Mouse (Mus musculus): ENCODE data around the gene Slit3.

Slit3 gene

DNA sequence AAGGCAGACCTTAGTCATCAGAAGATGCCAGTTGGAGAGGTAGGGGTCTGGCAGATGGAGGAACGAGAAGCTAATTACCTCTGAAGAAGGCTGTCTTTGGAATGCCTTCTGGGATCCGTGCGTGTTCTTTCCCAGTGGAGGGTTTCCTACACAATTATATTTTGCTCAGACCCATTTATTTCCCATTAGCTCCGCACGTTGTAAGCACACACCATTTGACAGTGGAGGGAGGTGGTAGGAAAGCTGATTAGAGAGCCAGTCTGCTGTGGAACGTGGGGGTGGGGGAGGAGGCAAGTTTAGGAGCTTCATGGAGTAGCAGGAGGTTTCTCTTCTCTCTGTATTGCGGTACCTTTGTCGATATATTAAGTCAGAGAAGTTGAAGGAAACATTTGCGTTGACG, 530.3 kb downstream of the Slit3 start:
- in situ Hi-C loops (cut with MboI; ENCODE audit: low pct_unique_long_range_greater_than_20kb in 1 of 2, low sequenced_read_pairs in 2 of 2, unreplicated experiment in 1 of 2): loop anchor here (25.0 kb wide), 3 partner anchors 189 to 539 kb away; partner anchors contain the start of gene Slit3 (in 1 of the 2)

DNA sequence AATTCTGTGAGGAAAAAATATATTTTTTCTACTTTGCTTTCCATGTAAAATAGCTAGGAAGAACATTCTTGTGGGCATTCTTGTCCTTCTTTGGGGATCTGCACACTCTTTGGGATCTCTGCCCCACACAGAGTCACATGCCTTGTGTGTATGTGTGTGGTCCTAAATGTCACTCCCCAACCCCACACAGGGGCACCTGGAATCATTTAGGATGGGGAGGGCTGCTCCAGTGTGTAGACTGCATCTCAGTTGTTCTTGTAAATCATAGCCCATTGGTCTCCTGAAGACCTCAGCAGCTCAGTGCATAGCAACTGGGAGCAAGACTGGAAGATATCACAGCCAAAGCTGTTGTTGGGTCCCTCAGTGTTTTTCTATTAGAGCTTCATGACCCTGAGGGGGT, 534.8 kb downstream of the Slit3 start:
- in situ Hi-C loops (cut with MboI; ENCODE audit: low pct_unique_long_range_greater_than_20kb in 1 of 2, low sequenced_read_pairs in 2 of 2, unreplicated experiment in 1 of 2): loop anchor here (25.0 kb wide), 3 partner anchors 194 to 544 kb away; partner anchors contain the start of gene Slit3 (in 1 of the 2)

DNA sequence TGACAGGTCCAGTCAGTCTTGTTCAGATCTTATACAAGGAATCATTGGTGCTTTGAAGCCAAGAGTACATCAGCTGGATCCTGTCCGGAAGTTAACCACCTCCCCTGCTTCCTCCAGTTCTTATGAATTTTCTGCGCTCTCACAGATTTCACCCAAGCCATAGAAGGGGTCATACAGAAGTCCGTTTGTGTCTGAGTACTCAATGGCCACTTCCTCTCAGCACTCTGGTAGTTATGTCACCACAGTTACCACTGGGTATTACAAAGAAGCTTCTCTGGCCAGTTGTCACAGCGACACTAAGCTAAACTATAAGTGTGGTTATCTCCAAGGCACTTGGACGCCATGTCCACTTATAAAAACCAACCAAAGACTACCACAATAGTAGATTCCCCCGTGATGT, 536.6 kb downstream of the Slit3 start:
- in situ Hi-C loops (cut with MboI; ENCODE audit: low pct_unique_long_range_greater_than_20kb in 1 of 2, low sequenced_read_pairs in 2 of 2, unreplicated experiment in 1 of 2): loop anchor here (25.0 kb wide), 3 partner anchors 195 to 545 kb away; partner anchors contain the start of gene Slit3 (in 1 of the 2)

DNA sequence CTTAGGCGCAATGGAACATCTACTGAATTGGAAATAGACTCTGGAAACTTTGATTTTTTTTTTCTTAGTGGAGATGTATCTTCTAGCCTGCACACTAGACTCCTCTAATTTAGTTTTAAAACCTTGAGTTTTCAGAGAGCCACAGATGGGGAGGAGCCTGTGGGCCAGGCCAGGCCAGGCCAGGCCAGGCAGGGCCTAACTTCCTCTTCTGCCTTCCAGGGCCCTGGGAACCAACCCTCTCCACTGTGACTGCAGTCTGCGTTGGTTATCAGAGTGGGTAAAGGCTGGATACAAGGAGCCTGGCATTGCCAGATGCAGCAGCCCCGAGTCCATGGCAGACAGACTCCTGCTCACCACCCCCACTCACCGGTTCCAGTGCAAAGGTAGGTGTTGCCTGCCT, 539.9 kb downstream of the Slit3 start:
- in situ Hi-C loops (cut with MboI; ENCODE audit: low pct_unique_long_range_greater_than_20kb in 1 of 2, low sequenced_read_pairs in 2 of 2, unreplicated experiment in 1 of 2): loop anchor here (10.0 to 25.0 kb wide), 4 partner anchors 199 to 549 kb away; partner anchors contain the start of gene Slit3 (in 1 of the 2)

DNA sequence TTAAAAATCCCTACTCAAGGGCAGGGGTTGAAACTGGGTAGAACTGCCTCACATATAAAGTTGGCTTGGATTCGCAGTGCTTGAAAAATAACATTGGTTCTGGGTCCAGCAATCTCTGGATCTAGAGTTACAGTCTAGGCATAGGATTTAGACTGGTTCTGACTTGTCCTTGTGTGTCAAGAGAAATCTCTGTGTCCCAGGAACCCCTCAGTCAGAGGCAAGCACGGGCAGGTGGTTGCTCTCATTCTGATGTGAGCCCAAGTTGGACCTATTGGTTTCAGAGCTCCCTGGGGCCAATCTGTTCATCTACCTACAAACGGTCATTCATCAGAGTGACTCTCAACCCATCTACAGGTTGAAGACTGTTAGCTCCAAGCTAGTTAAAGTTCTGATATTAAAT, 541.9 kb downstream of the Slit3 start:
- in situ Hi-C loops (cut with MboI; ENCODE audit: low pct_unique_long_range_greater_than_20kb in 1 of 2, low sequenced_read_pairs in 2 of 2, unreplicated experiment in 1 of 2): loop anchor here (10.0 to 25.0 kb wide), 4 partner anchors 201 to 551 kb away; partner anchors contain the start of gene Slit3 (in 1 of the 2)

DNA sequence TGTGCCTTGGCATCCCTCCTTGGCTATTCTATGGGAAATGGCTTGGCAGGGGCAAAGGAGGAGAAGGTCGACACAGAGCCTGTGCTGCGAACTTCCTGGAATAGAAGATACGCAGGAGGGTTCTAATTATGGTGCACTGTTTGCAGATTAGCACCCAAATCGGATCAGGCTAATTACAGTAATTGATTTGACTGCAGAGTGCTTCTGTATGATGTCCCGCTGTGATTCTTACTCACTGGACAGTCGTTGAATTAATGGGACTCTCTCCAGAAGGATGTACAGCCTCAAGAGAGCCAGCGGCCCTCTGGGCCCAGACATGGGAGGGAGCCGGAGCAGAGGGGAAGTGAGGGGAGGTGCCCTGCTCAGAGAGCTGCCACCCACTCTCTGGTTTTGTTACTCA, 542.6 kb downstream of the Slit3 start:
- in situ Hi-C loops (cut with MboI; ENCODE audit: low pct_unique_long_range_greater_than_20kb in 1 of 2, low sequenced_read_pairs in 2 of 2, unreplicated experiment in 1 of 2): loop anchor here (10.0 to 25.0 kb wide), 4 partner anchors 201 to 551 kb away; partner anchors contain the start of gene Slit3 (in 1 of the 2)

- in situ Hi-C loops (cut with MboI; ENCODE audit: low pct_unique_long_range_greater_than_20kb in 1 of 2, low sequenced_read_pairs in 2 of 2, unreplicated experiment in 1 of 2): loop anchor here (5.0 to 25.0 kb wide), 5 partner anchors 203 to 553 kb away; partner anchors contain the start of gene Slit3 (in 1 of the 2)
Measured at GRCm38 (mm10) chr11:35664991-35665390, 544.0 kb downstream of the Slit3 start.

DNA sequence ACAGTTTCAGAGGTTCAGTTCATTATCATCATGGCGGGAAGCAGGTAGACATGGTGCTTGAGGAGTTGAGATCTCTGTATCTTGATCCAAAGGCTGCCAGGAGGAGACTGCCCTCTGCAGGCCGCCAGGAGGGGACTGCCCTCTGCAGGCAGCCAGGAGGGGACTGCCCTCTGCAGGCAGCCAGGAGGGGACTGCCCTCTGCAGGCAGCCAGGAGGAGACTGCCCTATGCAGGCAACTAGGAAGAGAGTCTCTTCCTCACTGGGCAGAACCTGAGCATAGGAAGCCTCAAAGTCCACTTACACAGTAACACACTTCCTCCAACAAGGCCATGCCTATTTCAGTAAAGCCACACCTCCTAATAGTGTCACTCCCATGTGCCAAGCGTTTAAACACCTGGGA, 546.4 kb downstream of the Slit3 start:
- in situ Hi-C loops (cut with MboI; ENCODE audit: low pct_unique_long_range_greater_than_20kb in 1 of 2, low sequenced_read_pairs in 2 of 2, unreplicated experiment in 1 of 2): loop anchor here (5.0 to 25.0 kb wide), 5 partner anchors 205 to 555 kb away; partner anchors contain the start of gene Slit3 (in 1 of the 2)

- in situ Hi-C loops (cut with MboI; ENCODE audit: low pct_unique_long_range_greater_than_20kb in 1 of 2, low sequenced_read_pairs in 2 of 2, unreplicated experiment in 1 of 2): loop anchor here (5.0 to 25.0 kb wide), 5 partner anchors 206 to 556 kb away; partner anchors contain the start of gene Slit3 (in 1 of the 2)
Measured at GRCm38 (mm10) chr11:35668138-35668537, 547.1 kb downstream of the Slit3 start.

GRCm38 (mm10) chr11:35668750-35669149, 547.7 kb downstream of the Slit3 start:
- in situ Hi-C loops (cut with MboI; ENCODE audit: low pct_unique_long_range_greater_than_20kb in 1 of 2, low sequenced_read_pairs in 2 of 2, unreplicated experiment in 1 of 2): loop anchor here (5.0 to 25.0 kb wide), 5 partner anchors 206 to 556 kb away; partner anchors contain the start of gene Slit3 (in 1 of the 2)

DNA sequence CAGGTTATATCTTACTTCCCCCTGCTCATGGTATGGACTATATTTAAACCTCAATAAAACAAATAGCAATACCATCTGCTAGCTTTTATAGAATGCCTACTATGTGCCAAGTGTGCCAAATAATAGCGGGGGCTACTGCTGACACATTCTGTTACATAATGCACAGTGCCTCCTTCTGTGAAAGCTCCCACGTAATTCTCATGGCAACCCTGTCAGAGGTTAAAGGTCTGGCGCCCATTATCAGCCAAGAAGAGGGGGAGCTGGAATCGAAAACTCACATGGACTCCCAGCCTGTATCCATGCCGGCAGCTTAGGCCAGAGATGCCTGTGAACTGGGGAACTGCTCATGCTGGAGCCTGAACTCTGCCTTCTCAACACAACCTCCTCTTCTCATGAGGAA, 548.5 kb downstream of the Slit3 start:
- in situ Hi-C loops (cut with MboI; ENCODE audit: low pct_unique_long_range_greater_than_20kb in 1 of 2, low sequenced_read_pairs in 2 of 2, unreplicated experiment in 1 of 2): loop anchor here (5.0 to 25.0 kb wide), 5 partner anchors 207 to 557 kb away; partner anchors contain the start of gene Slit3 (in 1 of the 2)

DNA sequence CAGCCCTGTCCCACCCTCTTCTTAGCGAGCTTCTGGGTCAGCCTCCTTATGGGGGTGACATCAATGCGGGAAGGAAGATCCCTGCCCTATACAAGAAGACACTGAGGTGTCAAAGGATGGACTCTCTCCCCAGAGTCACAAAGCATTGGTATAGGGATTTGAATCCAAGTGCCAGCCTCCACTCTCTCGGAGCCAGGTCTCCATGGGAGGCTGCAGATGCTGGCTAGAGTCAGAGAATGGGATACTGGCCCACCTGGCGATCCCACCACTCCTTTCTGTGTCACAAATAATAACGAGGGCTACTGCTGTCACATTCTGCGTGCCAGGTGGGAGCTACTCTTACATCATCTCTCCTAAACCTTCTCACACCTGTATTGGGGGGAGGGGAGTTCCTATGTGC, 549.2 kb downstream of the Slit3 start:
- in situ Hi-C loops (cut with MboI; ENCODE audit: low pct_unique_long_range_greater_than_20kb in 1 of 2, low sequenced_read_pairs in 2 of 2, unreplicated experiment in 1 of 2): loop anchor here (25.0 kb wide), 3 partner anchors 208 to 558 kb away; partner anchors contain the start of gene Slit3 (in 1 of the 2)

DNA sequence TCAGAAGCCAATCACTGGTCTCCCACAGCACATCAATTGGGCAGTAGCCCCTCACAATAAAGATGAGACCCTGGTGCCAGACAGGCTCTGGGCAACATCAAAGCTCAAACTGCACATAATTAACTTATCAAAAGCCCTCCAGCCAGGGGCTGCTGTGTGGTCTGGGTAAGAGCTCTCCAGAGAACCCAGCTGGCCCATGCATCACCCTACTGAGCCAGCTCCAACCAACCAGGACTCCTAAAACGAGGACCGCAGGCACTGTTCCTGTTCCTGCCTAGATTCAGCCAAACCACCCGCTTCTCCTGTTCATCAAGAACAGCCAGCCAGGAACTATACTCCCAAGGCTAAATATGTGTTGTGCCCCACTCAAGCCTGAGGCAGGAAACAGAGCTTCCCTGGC, 549.7 kb downstream of the Slit3 start:
- in situ Hi-C loops (cut with MboI; ENCODE audit: low pct_unique_long_range_greater_than_20kb in 1 of 2, low sequenced_read_pairs in 2 of 2, unreplicated experiment in 1 of 2): loop anchor here (25.0 kb wide), 3 partner anchors 208 to 558 kb away; partner anchors contain the start of gene Slit3 (in 1 of the 2)

DNA sequence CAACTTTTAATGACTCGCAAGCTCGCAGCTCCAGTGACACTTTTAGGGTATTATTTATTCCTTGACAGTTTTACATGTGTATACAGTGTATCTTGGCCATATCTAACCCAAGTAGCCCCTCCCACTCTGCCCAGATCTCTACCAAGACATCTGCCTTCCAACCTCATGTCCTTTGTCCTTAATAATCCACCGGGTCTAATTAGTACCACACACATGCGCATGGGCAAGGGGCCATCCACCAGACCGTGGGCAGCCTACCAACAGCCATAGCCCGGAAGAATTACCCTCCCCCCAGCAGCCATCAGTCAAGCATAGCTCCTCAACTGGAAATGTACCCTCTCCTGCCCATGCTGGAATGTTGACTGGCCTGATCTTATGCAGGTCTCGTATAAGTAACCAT, 552.0 kb downstream of the Slit3 start:
- in situ Hi-C loops (cut with MboI; ENCODE audit: low pct_unique_long_range_greater_than_20kb in 1 of 2, low sequenced_read_pairs in 2 of 2, unreplicated experiment in 1 of 2): loop anchor here (25.0 kb wide), 3 partner anchors 211 to 561 kb away; partner anchors contain the start of gene Slit3 (in 1 of the 2)

- in situ Hi-C loops (cut with MboI; ENCODE audit: low pct_unique_long_range_greater_than_20kb in 1 of 2, low sequenced_read_pairs in 2 of 2, unreplicated experiment in 1 of 2): loop anchor here (25.0 kb wide), 3 partner anchors 212 to 562 kb away; partner anchors contain the start of gene Slit3 (in 1 of the 2)
Measured at GRCm38 (mm10) chr11:35674242-35674641, 553.2 kb downstream of the Slit3 start.

DNA sequence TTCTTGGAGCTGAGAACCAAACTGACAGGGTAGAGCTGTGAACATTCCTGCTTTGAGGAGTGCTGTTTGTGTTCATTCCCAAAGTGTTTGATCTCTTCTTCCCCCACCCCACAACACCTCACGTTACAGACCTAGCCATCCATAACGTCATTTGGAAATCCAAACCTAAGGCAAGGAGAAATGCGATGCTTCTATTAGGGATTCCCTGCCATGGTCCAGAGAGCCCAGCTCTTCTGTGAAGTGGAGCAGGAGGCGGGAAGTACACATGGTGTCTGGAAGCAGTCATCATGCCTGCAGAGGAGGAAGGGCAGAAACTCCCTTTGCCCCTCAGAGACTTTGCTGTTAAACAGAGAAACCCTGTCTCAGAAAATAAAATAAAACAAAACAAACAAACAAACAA, 555.7 kb downstream of the Slit3 start:
- in situ Hi-C loops (cut with MboI; ENCODE audit: low pct_unique_long_range_greater_than_20kb in 1 of 2, low sequenced_read_pairs in 2 of 2, unreplicated experiment in 1 of 2): loop anchor here in 1 of 2 experiments (25.0 kb wide), 1 partner anchor 839 kb away; the partner anchor contains the start of gene Spdl1

DNA sequence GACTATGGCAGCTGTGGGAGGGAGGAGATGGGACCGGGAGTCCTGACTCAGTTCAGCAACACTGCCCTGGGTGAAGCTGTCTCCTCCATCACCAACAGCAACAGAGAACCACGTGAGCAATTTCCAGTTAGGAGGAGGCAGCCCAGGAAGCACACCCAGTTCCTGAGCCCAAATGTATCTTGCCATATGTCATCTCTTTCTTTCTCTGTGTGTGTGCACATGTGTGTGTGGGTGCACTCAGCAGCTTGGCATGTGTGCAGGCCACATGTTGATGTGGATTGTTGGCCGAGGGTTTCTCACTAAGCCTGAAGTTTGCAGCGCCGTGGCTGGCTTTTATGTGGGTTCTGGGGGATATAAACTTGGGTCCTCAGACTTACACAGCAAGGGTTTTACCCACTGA, 559.0 kb downstream of the Slit3 start:
- in situ Hi-C loops (cut with MboI; ENCODE audit: low pct_unique_long_range_greater_than_20kb in 1 of 2, low sequenced_read_pairs in 2 of 2, unreplicated experiment in 1 of 2): loop anchor here in 1 of 2 experiments (25.0 kb wide), 1 partner anchor 843 kb away; the partner anchor contains the start of gene Spdl1

GRCm38 (mm10) chr11:35687316-35687715, 566.3 kb downstream of the Slit3 start:
- in situ Hi-C loops (cut with MboI; ENCODE audit: low pct_unique_long_range_greater_than_20kb in 1 of 2, low sequenced_read_pairs in 2 of 2, unreplicated experiment in 1 of 2): loop anchor here in 1 of 2 experiments (25.0 kb wide), 1 partner anchor 850 kb away; the partner anchor contains the start of gene Spdl1

DNA sequence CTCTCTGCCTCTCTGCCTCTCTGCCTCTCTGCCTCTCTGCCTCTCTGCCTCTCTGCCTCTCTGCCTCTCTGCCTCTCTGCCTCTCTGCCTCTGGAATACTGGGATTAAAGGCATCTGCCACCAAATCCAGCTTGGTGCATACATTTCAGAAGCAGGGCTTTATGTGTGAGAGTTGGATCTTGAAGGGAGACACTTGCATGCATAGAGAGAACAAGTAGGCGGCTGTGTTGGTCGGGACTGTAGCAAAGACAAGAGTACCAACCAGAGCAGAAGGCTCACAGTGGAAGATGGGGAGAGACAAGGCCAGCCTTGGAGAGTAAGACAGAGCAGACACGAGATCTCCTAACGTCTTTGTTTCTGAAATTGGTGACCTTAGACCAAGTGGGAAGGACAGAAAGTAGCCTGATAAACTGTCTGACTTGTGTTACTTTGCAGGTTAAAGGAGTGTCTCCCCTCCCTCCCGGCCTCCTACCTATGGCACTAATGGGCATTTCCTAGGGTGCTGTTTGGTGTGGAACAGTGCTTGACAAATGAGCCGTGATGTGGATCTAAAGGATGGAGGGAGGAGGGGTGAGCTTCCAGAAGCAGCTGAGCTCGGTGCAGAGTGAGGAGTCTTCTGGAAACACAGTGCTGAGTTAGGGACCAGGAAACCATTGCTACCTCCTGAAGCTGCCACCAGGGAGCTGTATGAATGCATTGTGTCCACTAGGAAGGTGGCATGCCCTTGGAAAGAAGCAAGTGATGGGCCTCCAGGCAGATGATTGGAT, 569.7 kb downstream of the Slit3 start:
- in situ Hi-C loops (cut with MboI; ENCODE audit: low pct_unique_long_range_greater_than_20kb in 1 of 2, low sequenced_read_pairs in 2 of 2, unreplicated experiment in 1 of 2): loop anchor here in 1 of 2 experiments (25.0 kb wide), 1 partner anchor 853 kb away; the partner anchor contains the start of gene Spdl1
